Mouse (Mus musculus) hindbrain, embryonic 11.5 days (tissue): Measurements from ENCODE around the gene Ngdn. TPM values are rescaled to one million over a fixed set of nuclear protein-coding genes. Genes with fewer than 3 reads are reported as not detected.
"Not testable (repeated sequence)": the region's sequence is repeated elsewhere in the genome, so short reads cannot be mapped to it uniquely, and the experiment has no call there.

Experiments
- ATAC-seq: fragments of 200-750 bp; cut with Nextera tagmentation; 2 replicates; pipeline ENCODE4 v1.8.0; 2017; ENCODE audit warnings: mild to moderate bottlenecking, moderate TSS enrichment, moderate library complexity; ENCODE audit not compliant: low FRiP score
- DNase-seq: peaks from one replicate; pipeline ENCODE4 v3.0.0-alpha.2; 2015; ENCODE audit warnings: low spot score
- H3K27ac ChIP-seq: fragments of 300-500 bp; sonication (generic); 2 replicates; pipeline ENCODE4 v1.5.1; 2014; ENCODE audit warnings: mild to moderate bottlenecking, low read depth, low read length
- H3K27me3 ChIP-seq: fragments of 300-500 bp; sonication (generic); 2 replicates; pipeline ENCODE4 v1.6.1; 2014; ENCODE audit warnings: mild to moderate bottlenecking, low read length, moderate library complexity, mixed read lengths; ENCODE audit not compliant: control insufficient read depth, insufficient read depth
- H3K36me3 ChIP-seq: fragments of 300-500 bp; sonication (generic); 2 replicates; pipeline ENCODE4 v1.6.1; 2014; ENCODE audit warnings: mild to moderate bottlenecking, low read length, moderate library complexity, mixed read lengths; ENCODE audit not compliant: control insufficient read depth, insufficient read depth
- H3K4me1 ChIP-seq: fragments of 300-500 bp; sonication (generic); replicated peaks from 2 replicates; pipeline ENCODE4 v1.6.1; 2014; ENCODE audit warnings: low read length, mixed read lengths; ENCODE audit not compliant: control insufficient read depth, insufficient read depth
- H3K4me2 ChIP-seq: fragments of 300-500 bp; sonication (generic); replicated peaks from 2 replicates; pipeline ENCODE4 v1.6.1; 2014; ENCODE audit warnings: mild to moderate bottlenecking, low read depth, low read length
- H3K4me3 ChIP-seq: fragments of 300-500 bp; sonication (generic); 2 replicates; pipeline ENCODE4 v1.5.1; 2014; ENCODE audit warnings: low read depth, low read length
- H3K9ac ChIP-seq: fragments of 300-500 bp; sonication (generic); 2 replicates; pipeline ENCODE4 v1.6.1; 2014; ENCODE audit warnings: low read depth, low read length
- H3K9me3 ChIP-seq: fragments of 300-500 bp; sonication (generic); 2 replicates; pipeline ENCODE4 v1.6.1; 2016; ENCODE audit warnings: low read length; ENCODE audit not compliant: control insufficient read depth
- WGBS: fragments of 180-500 bp; shearing (Covaris S2); extraction: QIAGEN DNeasy Blood & Tissue Kit; methylation state at CpG from one replicate; pipeline ENCODE4 v1.1.7; 2014; 5-methylcytosine and 5-hydroxymethylcytosine counted together
- polyA plus RNA-seq: library from polyadenylated mRNA; unstranded; fragments of >200 nt; fragmentation: Nextera tagmentation; extraction: Ambion mirVana; gene quantifications from 2 replicates; pipeline ENCODE4 v1.2.1, GENCODE M21; 2014

Ngdn gene
- polyA plus RNA-seq, 1 experiment from 2014 or later: 81.5 TPM

DNA sequence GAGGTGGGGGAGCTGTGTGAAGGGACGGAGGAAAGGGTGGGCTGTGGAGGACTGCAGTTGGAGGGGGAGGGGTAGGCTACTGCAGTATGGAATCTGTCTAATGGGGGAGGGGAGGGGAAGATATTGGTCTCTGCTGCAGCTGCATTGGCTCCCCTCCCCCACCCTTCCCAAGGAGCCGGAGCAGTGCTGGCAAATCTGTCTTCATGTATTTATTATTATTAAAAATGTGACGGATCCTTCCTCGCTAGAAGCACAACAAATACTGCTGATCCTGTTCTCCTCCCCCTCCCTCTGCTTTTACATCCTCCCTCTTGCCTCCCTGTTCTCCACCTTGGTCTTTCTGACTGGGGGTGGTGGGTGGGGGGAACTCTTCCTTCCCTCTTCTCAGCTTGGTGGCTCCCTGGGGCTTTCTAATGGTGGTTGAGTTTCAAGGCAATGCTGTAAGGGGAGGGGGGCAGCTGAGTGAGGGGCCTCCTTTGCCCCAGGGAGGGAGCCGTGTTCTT, 13.1 kb downstream of the Ngdn start:
- H3K4me3 ChIP-seq: no peak overlapping the region
- DNase-seq (peak; percentile 78), ATAC-seq (peak; percentile 89)
- H3K4me2 ChIP-seq: peak overlapping the region; percentile 32
- no peaks in the 10 kb centered on the region for H3K27me3 ChIP-seq
- peak overlapping the region; percentile 86 for H3K27ac ChIP-seq
- H3K36me3 ChIP-seq: no peaks in the 10 kb centered on the region
- 21% methylated on average over 5 of the region's 5 CpGs for WGBS
- no peaks in the 10 kb centered on the region for H3K9me3 ChIP-seq
- H3K9ac ChIP-seq: 0 out of 2 replicates have a peak overlapping the region, but pooled peaks have one; percentile 20
- H3K4me1 ChIP-seq: peaks cover 2% of the 10 kb centered on the region; the same call in 1 of the 2 replicates

- DNase-seq: peak; percentile 61
- H3K4me3 ChIP-seq: no peak overlapping the region
- H3K9ac ChIP-seq: no peak overlapping the region
- H3K4me1 ChIP-seq: peaks cover 2% of the 10 kb centered on the region; the same call in 1 of the 2 replicates
- WGBS: 5% methylated on average over 11 of the region's 11 CpGs
- peak overlapping the region; percentile 32 for H3K4me2 ChIP-seq
- no peaks in the 10 kb centered on the region for H3K27me3 ChIP-seq
- peak overlapping the region; percentile 86 for H3K27ac ChIP-seq
- peak; percentile 55 for ATAC-seq
- H3K9me3 ChIP-seq: no peaks in the 10 kb centered on the region
- no peaks in the 10 kb centered on the region for H3K36me3 ChIP-seq
Observed at GRCm38 (mm10) chr14:55029034-55029698, 13.9 kb downstream of the Ngdn start.

- Histone ChIP-seq H3K9ac (0 out of 2 replicates have a peak overlapping the region, but pooled peaks have one; percentile 11), H3K36me3 (no peaks in the 10 kb centered on the region), H3K9me3 (no peaks in the 10 kb centered on the region), H3K27me3 (no peaks in the 10 kb centered on the region), H3K27ac (no peak overlapping the region), H3K4me2 (no peak overlapping the region; the same call in 1 of the 2 replicates), H3K4me3 (no peak overlapping the region), H3K4me1 (peaks cover 2% of the 10 kb centered on the region; the same call in 1 of the 2 replicates)
- no peak for DNase-seq
- WGBS: 40% methylated on average over 19 of the region's 19 CpGs
- ATAC-seq: no peak
Observed at GRCm38 (mm10) chr14:55032695-55033225, 17.5 kb downstream of the Ngdn start.

DNA sequence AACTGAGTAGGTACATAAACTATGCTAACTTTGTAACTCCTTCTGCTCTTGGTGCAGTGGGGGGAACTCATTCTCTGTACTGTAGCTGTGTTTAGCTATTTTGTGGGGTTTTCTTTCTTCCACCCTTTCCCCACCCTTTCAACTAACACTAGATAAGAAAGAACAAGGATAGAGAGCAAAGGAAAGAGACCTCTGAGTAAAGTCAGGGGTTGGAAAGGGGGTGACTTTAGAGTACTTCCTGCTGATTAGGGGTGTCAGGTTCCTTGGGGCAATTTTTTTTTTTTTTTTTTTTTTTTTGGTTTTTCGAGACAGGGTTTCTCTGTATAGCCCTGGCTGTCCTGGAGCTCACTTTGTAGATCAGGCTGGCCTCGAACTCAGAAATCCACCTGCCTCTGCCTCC, 28.4 kb downstream of the Ngdn start:
- not testable (repeated sequence) for H3K9me3 ChIP-seq, H3K4me1 ChIP-seq, DNase-seq, H3K9ac ChIP-seq, H3K27me3 ChIP-seq, ATAC-seq, H3K4me2 ChIP-seq, H3K36me3 ChIP-seq, H3K4me3 ChIP-seq, H3K27ac ChIP-seq
- WGBS: no CpG with 5 or more reads among the region's 2 CpGs

DNA sequence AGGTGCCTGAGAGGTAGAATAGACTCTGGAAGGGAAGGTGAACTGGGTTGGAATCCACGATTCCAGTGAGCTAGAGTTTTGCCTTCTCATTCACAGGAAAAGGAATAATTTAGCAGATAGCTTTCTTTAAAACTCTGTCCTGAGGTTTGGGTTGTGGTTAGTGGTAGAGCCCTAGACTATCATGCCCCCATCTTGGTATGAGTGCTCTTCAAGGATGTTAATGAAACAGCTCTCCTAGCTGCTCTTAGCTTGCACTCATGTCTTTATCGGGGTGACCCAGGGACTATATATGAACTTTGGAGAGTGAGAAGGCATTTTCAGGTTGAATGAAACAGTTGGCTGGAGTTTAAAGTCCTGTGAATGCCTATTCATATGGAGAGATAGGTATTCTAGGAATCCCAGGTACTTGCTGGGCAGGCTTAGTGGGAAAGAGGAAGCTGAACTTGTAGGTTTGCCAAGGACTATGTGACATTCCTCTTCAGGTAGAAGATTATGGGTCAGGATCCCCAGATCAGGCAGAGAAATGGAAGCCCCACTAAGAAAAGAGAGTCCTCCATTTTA, 32.8 kb downstream of the Ngdn start:
- ATAC-seq (no peak), DNase-seq (no peak)
- Histone ChIP-seq H3K27me3 (no peaks in the 10 kb centered on the region), H3K27ac (no peak overlapping the region), H3K9ac (no peak overlapping the region), H3K9me3 (no peaks in the 10 kb centered on the region), H3K4me1 (no peaks in the 10 kb centered on the region), H3K4me2 (no peak overlapping the region), H3K36me3 (no peaks in the 10 kb centered on the region), H3K4me3 (no peak overlapping the region)
- 83% methylated on average over 2 of the region's 2 CpGs for WGBS

DNA sequence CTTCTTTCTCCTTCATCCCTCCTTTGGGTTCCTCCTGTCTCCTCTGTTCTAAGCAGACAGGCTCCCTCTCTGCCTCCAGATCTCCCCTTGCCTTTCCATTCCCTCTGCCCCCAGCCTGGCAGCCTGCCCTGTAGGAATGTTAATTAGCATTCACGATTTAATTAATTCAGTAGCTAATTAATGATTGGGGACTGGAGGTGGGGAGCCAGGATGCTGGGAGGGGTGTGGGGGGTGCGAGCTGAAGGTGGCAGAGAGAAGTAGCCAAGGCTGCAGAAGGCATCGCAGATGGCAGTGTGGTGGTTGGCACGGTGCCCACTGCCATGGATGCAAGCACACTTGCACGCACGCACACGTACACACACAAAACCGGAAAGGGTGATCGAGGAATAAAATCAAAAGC, 37.2 kb downstream of the Ngdn start:
- Histone ChIP-seq H3K4me1 (no peaks in the 10 kb centered on the region), H3K4me2 (no peak overlapping the region), H3K9me3 (no peaks in the 10 kb centered on the region), H3K36me3 (no peaks in the 10 kb centered on the region), H3K27ac (no peak overlapping the region), H3K4me3 (no peak overlapping the region), H3K9ac (no peak overlapping the region), H3K27me3 (no peaks in the 10 kb centered on the region)
- ATAC-seq (no peak), DNase-seq (no peak)
- WGBS: 84% methylated on average over 9 of the region's 9 CpGs

- Histone ChIP-seq H3K27ac (no peak overlapping the region), H3K27me3 (no peaks in the 10 kb centered on the region), H3K4me1 (no peaks in the 10 kb centered on the region), H3K9ac (no peak overlapping the region), H3K4me3 (no peak overlapping the region), H3K36me3 (no peaks in the 10 kb centered on the region), H3K9me3 (no peaks in the 10 kb centered on the region), H3K4me2 (no peak overlapping the region)
- 82% methylated on average over 4 of the region's 4 CpGs for WGBS
- DNase-seq (no peak), ATAC-seq (no peak)
Observed at GRCm38 (mm10) chr14:55053050-55053449, 37.8 kb downstream of the Ngdn start.

DNA sequence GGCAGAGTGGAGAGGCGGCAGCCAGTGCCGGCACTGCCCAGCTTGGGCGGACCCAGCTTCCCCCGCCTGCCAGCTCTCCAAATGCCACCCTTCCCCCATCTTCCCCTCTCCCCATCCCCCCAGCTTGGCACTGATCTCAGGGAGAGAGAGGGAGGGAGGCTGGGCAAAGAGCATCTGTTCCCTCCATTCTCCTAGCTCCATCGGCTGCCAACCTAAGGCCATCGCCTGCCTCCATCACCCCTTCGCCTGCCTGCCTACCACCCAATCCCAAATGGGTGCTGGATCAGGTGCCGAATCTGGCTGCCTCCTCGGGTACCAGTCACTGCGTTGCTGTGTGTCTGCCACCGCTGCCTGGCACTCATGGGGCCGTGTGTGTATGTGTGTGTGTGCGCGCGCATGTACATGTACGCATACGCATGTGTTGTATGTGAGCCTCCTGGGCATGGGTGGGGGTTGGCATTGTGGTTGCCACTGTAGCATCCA, 38.5 kb downstream of the Ngdn start:
- no peaks in the 10 kb centered on the region for H3K36me3 ChIP-seq
- no peaks in the 10 kb centered on the region for H3K9me3 ChIP-seq
- no peaks in the 10 kb centered on the region for H3K27me3 ChIP-seq
- H3K27ac ChIP-seq: no peak overlapping the region
- H3K4me2 ChIP-seq: no peak overlapping the region
- 90% methylated on average over 13 of the region's 17 CpGs for WGBS
- no peak for ATAC-seq
- no peak overlapping the region for H3K4me3 ChIP-seq
- DNase-seq: no peak
- H3K9ac ChIP-seq: no peak overlapping the region
- H3K4me1 ChIP-seq: no peaks in the 10 kb centered on the region
